Mouse (Mus musculus) liver, embryonic 14.5 days (tissue): ENCODE measurements around the gene Cars2.

Source experiments
- CTCF ChIP-seq: IDR thresholded peaks from 2 replicates; pipeline ENCODE4 v1.5.1; 2016; ENCODE audit warnings: antibody characterized with exemption, low read depth, control low read depth
- EP300 ChIP-seq: IDR thresholded peaks from 2 replicates; pipeline ENCODE4 v1.6.1; 2016; ENCODE audit warnings: antibody characterized with exemption, low read depth

DNA sequence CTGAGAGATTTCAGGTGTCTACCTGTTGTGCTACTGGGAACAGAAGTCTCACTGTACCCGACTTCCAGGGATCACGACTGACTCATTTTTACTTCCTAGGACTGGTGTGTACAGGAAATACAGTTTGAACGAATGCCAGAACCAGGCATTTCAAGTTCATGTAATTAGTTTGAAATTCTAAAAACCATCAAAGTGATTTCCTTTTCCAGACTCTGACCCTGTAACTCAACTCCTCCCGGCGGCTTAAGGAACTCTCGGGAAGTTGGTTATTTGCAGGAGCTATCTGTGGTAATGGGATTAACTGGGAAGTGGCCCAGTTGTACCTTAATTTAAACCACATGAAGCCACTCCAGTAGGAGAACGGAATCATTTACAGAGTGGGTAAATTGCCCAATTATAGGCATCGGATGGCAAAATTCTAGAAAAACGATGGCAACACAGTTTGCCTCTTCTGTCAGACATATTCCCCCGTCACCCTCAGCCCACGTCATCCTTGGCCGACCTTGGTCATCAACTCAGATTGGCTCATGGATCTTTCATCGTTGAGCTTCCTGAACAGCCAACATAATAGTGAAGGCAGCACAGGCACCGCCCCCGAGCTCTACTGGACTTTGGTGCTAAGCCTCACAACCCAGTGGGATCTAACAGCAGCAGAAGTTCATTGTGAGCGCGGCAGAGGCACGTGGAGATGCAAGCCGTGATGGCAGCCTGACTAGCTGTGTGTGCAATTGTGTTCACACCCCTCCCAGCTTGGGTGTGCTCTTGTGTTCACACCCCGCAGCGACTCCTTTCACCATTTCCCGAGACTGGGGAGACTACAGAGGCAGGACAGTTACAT is 18.9 kb upstream of the Cars2 start:
- TF ChIP-seq CTCF (no peak), EP300 (no peak)
